Mouse (Mus musculus) thymus, postnatal 0 days (tissue): ENCODE results near the gene Lyz1. TPM values are rescaled to one million over a fixed set of nuclear protein-coding genes. Genes with fewer than 3 reads are reported as not detected.
"Not testable (repeated sequence)": the region's sequence is repeated elsewhere in the genome, so short reads cannot be mapped to it uniquely, and the experiment has no call there.

Source experiments
- DNase-seq: peaks from one replicate; pipeline ENCODE4 v3.0.0-alpha.2; 2015; ENCODE audit warnings: low spot score
- polyA plus RNA-seq: library from polyadenylated mRNA; unstranded; fragments of >200 nt; fragmentation: Nextera tagmentation; extraction: Ambion mirVana; gene quantifications from 2 replicates; pipeline ENCODE4 v1.2.1, GENCODE M21; 2015

Lyz1 gene
- polyA plus RNA-seq, result 10.6 and 11.3 TPM in 2 replicates

DNA sequence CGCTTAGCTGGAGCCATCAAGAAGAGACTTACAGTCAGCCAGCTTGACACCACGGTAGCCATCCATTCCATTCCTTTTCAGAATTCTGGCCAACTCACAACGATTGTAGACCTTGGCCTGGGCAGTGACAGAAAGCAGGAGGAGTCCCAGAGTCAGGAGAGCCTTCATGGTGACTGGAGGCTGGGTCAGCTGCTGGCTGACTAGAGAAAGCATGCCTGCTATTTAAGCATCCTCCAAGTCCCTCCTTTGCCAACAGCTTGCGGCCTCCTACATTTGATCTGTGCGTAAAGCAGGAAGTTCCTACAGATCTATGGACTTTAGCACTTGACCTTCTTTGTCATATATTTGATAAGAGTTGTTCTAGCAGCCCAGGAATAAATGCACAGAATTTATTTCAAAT lies at the start of gene Lyz1:
Gene Lyz1 (minus strand): TSS at position 198 of the 400 bp plus-strand sequence.
- no peak for DNase-seq

DNA sequence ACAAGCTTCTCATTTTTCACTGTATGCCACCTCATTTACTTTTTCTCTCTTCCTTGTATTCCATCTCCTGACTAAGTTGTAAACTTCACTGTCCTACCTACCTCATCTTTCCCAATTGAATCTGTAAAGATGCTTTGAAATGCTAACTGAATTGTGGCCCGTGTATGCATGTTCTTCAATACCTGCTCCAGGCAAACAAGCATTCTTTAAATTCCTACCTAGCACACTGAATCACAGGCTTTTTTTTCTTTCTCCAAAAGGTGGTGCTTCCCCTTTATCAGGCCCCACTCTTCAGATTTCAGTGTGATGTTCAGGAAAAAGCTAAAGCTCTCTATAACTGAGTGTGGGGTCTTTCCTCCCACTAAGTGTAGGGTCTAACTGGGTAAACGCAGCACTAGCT lies 49.7 kb upstream of the Lyz1 start:
- no peak for DNase-seq

DNA sequence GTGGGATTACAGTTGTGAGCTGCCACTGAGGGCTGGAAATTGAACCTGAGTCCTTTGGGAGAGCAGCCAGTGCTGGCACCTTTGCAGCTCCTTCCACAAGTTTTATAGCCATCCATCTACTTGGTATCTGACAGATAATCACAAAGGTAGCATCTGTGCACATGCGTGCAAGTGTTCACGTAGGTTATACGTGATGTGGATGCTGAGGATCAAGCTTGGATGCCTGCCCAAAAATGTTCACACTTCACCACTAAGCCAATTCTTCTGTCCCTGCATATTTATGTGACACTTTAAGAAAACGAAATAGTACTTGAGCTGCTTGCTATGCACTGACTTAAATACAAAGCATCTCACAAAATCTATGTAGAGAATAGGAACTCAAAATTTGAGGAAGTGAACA lies 48.4 kb upstream of the Lyz1 start:
- no peak for DNase-seq

DNA sequence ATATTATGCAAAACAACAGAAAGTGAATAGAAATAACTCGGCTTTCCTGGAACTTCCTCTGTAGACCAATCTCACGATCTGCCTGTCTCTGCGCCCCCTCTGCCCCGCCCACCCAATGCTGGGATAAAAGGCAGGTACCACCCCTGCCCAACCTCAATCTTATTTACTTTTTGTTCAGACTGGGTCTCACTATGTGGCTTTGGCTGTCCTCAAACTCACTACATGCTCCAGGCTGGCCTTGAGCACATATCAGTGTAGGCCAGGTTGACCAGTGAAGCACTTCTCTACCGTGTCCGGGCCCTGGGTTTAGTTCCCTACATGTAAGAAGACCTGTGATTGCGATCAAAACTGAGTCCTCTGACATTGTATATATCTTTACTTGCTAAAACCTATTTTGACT lies 46.6 kb upstream of the Lyz1 start:
- no peak for DNase-seq

DNA sequence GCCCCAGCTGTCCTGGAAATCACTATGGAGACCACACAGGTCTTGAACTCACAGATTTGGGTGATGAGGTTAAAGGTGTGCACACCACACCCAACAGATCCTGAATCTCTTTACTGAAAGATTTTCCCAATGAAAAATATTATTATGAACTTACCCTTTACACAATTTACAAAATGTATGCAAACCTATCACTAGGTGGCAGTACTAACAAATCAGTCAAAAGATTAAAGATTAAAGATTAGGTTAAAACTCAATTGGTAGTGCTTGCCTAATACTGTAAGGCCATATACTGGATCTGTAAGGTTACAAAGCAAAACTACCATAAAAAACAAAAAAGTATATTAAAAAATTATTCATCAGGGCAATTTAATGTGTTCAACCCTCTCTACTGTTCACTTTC lies 45.3 kb upstream of the Lyz1 start:
- peak; percentile 15 for DNase-seq

DNA sequence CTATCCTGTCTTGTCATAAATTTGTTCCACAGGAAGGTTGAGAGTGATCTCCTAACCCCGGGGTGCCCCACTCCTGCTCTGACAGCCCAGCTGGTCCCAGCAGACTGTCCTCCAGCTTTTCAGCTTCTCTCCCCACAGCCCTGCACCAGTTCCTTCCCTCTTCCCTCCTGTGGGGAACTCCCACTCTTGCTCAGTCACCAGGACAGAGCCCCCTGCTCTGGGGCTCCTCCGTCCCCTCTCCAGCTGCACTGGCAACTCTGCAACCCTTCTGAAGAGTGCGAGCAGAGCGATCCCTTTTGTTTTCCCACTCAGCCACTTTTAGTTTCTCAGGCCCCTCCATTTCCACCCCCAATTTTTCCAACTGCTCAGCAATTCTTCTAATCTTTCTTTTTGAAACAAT lies 43.0 kb upstream of the Lyz1 start:
- no peak for DNase-seq

DNA sequence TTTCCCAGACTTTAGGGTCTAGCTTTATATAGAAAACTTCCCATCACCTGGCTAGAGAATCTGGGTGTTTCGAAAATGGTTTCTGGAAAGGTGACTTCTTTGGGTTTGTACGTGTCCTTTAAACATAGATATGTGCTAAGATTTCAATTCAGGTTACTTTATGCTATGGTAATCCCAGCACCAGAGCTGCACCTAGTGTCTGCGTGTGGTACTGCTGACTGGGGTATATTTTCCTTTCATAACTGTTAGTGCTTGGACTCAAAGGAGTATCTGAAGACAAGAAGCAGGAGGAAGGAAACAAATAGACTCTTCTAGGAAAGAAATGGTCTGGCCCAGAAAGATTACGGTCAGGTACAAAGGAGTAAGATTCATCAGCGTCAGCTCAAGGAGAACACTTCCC lies 37.9 kb upstream of the Lyz1 start:
- peak; percentile 33 for DNase-seq

DNA sequence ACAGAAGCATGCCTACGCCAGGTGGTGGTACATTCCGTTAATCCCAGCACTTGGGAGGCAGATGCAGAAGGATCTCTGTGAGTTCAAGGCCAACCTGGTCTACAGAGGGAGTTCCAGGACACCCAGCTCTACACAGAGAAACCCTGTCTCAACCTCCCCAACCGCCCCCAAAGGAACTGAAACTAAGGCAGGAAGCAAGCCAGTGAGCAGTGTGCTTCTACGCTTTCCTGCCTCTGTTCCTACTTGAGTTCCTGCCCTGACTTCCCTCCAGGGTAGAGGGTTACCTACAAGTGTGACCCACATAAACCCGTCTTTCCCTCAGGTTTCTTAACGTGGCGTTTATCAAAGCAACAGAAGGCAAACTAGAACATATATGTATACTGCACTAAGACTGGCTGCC lies 31.1 kb upstream of the Lyz1 start:
- no peak for DNase-seq

DNA sequence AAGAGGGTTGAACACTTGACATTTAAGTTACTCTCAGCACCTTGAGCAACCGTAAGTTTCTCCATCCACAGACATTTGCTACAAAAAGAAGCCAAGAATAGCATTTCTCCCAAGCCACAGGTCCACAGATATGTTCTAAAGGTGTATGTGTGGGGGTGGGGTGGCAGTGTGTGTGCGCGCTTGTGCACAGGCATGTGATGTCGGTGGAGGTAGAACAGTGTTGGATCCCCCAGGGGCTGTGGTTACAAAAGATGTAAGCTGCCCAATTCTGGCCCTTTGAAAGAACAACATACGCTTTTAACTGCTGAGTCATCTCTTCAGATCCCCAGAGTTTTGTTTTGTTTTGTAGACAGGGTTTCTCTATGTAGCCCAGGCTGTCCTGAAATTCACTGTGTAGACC lies 30.0 kb upstream of the Lyz1 start:
- no peak for DNase-seq

DNA sequence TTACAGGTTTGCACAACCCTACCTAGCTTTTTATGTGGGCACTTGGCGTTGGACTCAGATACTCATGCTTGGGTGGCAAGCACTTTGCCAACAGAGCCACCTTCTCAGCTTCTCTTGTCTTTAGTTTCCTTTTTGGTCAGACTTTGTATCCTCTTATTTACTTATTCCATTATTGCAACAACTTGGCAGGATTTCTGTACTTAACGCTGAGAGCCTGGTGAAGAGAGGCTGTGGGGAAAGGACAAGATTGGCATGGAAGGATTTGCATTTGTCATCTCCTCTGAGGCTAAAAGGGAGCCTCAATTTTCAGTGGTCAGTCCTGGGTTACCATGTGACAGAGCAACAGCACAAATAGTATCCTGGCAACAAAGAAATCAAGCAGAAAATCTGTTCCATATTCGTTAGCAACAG lies 27.9 kb upstream of the Lyz1 start:
- no peak for DNase-seq

DNA sequence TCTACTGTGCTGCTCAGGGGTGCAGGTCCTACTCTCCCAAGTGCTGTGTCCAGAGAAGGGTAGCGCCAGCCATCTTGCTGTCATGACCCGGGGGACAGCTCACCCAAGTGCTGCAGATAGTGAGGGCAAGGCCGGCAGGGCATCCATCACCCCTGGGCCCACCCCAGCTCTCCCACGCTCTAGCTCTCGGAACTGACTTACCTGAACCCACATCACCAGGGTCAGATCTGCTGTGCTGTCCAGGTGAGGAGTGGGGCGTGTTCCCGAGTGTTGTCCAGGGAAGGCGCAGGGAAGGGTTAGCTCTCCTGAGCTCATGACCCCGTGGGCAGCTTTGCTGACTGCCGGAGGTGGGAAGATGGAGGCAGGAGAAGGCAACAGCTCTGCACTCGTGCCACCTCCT lies 23.7 kb upstream of the Lyz1 start:
- DNase-seq, result no peak

DNA sequence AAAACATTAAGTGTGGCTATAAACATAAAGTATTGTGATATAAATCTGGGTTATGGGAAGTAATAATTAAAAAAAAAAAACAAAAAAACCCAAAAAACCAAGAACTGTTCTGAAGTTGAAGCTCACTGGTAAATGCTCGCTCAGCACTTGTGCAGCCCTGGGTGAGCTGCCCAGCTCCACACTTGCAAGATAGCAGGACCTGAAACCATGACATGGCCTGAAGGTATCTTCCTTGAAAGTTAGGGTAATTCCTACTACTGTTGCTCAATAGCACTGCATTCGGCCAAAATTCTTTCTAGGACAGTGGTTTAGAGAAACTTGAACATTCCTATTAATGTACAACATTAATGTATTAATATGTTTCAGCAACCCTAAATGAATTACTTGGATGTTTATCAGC lies 20.5 kb upstream of the Lyz1 start:
- no peak for DNase-seq

DNA sequence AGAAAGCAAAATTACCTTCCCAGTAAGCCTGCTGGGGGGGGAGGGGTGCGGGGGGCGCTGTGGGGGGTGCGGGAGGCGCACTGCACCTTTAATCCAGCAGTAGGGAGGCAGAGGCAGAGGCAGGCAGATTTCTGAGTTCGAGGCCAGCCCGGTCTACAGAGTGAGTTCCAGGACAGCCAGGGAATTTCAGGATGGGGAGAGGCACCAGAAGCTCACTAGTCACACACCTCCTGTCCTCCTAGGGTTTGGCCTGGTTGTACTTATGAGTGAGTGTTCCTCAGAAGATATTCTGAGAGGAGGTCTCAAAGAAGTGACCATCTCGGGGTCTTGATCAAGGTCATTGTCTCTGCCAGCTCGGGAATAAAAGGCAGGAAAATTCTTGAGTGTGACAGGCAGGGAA lies 19.5 kb upstream of the Lyz1 start:
- no peak for DNase-seq

DNA sequence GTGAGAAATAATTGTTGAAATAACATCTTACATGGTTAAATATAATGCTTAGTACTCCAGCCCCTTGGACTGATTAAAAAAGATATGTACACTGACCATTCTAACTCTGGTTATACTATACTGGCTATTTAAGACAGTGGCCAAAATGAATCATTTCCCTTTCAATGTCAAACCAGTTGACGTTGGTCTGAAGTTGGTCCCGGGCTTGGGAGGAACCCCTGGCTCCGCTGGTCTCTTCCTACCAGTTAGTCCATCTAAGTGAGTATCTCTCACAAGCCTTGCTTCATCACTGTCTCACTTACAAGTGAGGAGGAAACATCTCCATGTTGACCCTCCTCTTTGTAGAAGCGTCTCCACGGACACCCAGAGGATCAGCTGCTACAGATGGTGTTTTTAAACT lies 11.7 kb upstream of the Lyz1 start:
- DNase-seq, result no peak

DNA sequence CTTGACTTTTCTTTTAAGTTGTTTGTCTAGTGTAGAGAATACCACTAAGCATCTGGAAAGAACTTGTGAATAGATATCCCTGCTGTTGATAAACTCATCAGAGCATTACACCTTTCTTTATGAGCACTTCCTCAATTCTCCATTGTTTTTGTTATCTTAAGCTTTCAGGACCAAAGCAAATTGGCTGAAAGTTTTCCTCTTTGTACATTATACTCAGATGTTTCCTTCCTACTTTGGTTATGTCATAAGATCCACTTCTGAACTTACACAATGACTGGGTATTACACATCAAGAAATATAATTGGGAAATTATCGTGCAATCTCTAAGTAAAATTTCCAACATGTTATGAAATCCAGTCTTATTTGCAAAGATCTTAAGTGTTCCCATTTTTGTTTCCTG lies 9.0 kb upstream of the Lyz1 start:
- DNase-seq, result no peak

DNA sequence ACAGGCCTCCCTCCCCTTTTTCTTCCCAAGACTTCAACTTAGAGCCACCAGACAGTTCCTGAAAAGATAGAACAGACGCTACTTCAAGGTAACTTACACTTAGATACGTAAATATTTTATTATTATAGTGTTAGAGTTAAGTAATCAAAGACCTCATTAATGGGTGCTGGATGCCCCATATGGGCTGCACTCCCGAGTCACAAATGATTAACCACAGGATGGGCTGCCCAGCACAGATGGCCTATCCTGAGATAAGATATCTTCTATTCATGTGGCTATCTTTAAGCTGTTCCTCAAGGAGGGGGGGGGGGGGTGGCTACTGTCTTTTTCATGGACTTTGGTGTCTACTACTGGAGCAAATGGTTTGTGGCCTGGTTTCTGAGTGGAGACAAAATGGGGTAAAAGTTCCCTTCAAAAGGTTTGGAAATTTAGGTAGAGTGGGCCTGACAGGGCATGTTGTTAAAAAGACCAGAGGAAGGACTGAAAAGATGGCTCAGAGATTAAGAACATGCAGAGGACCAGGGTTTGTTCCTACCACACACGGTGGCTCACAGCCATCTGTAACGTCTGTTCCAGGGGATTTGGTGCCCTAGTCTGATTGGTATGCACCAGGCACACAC lies 7.3 kb upstream of the Lyz1 start:
- no peak for DNase-seq

DNA sequence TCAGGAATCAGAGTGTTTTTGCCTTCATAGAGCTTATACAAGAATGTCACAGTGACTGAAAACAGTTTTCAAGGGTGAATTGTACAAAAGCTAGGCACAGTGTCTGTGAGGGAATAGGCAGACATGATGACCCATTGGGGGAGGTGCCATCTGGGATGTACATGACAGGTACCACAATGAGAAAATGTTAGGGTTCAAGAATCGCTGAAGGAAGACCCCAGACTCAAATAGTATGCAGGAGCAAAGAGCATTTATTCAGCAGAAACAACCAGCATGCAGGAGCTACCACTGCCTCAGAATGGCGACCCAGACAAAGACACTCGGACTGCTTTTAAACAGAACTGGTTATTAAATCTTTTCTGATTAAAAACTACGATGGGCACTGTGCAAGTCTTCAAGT lies 6.4 kb upstream of the Lyz1 start:
- DNase-seq, result no peak

DNA sequence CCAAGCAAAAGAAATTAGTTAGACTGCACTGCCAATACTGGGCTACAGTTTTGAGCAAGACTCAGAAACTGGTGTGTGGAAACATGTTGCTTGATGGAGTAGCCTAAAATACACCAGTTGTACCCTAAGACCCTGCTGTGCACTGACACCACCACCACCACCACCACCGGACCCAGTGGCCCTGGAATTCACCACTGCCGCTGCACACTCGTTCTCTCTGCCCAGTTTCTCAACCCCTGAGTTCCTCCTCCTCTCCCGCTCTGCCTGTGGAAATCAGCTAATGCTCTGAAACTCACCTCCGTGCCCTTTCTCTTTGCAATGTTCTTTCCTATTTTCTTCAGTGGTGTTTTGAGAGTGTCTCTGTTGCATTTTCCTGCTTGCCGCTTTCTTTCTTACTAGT lies 5.7 kb upstream of the Lyz1 start:
- DNase-seq, result no peak

DNA sequence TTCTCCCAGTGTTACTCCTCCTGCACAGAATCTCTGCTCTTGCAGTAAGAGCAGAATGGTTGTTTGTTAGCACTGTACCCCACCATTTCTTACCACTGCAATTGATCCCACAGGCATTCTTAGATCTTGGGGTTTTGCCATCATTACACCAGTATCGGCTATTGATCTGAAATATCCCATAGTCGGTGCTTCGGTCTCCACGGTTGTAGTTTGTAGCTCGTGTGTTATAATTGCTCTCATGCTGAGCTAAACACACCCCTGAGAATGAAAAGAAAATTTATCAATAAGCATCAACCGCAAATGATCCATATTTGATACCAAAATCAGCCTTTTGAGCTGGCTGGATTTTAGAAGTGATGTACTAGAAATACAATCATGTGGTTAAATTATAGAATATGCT lies 1.7 kb downstream of the Lyz1 start:
- DNase-seq, result not testable (repeated sequence)

DNA sequence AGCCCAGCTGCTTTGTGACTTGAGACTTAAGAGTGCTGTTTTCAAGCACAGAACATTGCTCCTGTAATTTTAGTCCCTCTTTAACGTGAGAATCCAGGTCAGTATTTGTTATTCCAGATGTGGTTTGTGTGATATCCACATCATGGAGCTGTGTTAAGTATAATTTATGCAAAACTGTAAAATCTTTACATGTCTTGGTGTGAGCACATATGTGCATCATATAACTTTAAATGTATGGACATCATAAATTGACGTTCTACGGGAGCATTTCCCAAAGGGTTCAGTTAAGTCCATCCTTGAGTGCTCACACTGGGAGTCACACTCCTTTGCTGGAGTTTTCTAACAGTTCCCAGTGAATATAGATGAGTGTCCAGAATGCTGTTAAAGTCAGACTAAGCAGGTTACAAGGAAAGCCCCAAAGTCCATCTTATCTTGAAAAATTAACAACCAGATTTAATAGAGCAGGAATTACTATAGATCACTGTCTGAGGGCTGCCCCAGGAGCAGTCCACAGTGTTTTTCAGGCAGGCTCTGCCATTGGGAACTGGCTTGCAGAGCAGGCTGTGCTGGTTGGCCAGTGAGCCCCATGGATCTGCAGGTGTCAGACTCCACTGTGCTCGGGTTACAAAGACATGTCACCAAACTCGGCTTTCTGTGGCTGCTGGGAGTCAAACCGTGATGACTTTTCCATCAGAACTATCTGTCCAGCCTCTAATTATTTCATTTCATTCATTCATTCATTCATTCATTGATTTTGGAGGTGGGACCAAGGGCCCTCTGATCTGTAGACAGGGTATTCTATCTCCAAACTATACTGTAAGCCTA lies 2.4 kb downstream of the Lyz1 start:
- no peak for DNase-seq

DNA sequence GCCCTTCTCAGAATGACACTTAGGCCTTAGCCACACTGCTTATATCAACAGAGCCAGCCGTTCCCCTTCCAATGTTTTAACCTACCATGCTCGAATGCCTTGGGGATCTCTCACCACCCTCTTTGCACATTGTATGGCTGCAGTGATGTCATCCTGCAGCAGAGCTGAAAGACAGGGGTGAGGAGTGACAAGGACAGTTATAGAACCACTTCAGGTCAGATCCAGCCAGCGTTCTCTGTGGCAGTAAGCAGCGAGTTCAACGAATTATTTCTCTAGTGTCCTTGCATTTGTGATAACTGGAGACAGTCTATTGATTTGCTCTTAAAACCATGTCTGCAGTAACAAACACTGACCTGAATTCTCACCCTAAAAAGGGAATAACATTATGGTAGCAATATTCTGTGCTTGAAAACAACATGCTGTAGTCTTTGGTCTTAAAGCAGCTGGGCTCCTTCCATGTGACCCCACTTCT lies 3.6 kb downstream of the Lyz1 start:
- DNase-seq, result not testable (repeated sequence)

DNA sequence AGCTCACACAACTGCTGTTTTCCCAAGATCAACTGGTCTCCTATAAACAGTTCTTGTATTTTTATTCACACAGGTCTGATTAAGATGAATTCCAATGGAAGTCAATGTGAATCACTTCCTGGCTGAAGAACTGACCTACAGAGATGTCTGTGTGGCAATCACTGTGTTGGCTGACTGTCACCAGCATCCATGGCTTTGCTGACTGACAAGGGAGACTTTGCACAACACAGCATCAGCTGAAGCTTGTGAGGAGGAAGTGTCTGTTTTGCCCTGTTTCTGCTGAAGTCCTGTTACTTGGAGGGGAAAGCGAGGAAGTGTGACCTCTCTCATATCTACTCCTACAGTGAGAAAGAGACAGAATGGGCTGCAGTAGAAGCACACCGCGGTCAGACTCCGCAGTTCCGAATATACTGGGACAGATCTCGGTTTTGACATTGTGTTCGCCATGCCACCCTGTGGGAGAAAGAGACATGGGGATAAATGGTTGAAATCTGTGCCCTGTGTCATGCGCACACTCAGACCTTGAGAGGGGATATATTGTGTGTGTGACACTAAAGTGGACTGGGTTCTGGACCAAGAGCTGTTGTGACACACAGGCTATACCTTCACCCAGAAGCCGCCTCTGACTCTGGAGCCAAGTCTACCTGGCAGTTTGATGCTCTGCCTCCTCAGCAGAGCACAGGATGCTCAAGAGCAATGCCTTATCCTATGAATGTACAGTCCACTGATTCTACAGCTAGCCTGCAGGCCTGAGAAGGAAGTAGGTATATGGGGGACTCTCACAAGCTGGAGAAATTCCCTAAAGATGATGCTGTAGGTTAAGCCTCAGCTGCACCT lies 4.3 kb downstream of the Lyz1 start:
- DNase-seq, result no peak
